Mouse (Mus musculus) testis, adult 2 months (tissue): ENCODE data around the gene Zfyve1. TPM values are rescaled to one million over a fixed set of nuclear protein-coding genes. Genes with fewer than 3 reads are reported as not detected.
"Not testable (repeated sequence)": the region's sequence is repeated elsewhere in the genome, so short reads cannot be mapped to it uniquely, and the experiment has no call there.

Source experiments
- H3K27ac ChIP-seq: fragments of 200-500 bp; 2 replicates; pipeline ENCODE4 v1.5.1; 2012; ENCODE audit warnings: low read depth, low read length; ENCODE audit not compliant: control insufficient read depth, insufficient read depth
- H3K27me3 ChIP-seq: fragments of 200-500 bp; 2 replicates; pipeline ENCODE4 v1.6.1; 2012; ENCODE audit warnings: mild to moderate bottlenecking, low read length, moderate library complexity; ENCODE audit not compliant: control insufficient read depth, insufficient read depth
- H3K36me3 ChIP-seq: fragments of 200-500 bp; 2 replicates; pipeline ENCODE4 v1.6.1; 2012; ENCODE audit warnings: mild to moderate bottlenecking, low read length; ENCODE audit not compliant: control insufficient read depth, insufficient read depth
- H3K4me1 ChIP-seq: fragments of 200-500 bp; 2 replicates; pipeline ENCODE4 v1.6.1; 2012; ENCODE audit warnings: low read length; ENCODE audit not compliant: control insufficient read depth, insufficient read depth
- H3K4me3 ChIP-seq: fragments of 200-500 bp; 2 replicates; pipeline ENCODE4 v1.5.1; 2012; ENCODE audit warnings: low read depth, mild to moderate bottlenecking, low read length, moderate library complexity, mixed read lengths; ENCODE audit not compliant: control insufficient read depth
- CTCF ChIP-seq: fragments of 200-500 bp; IDR thresholded peaks from 2 replicates; pipeline ENCODE4 v1.5.1; 2012; ENCODE audit warnings: low read depth, mild to moderate bottlenecking, inconsistent platforms, low read length, moderate library complexity; ENCODE audit not compliant: control insufficient read depth, insufficient read depth, insufficient replicate concordance
- POLR2A ChIP-seq: fragments of 200-500 bp; IDR thresholded peaks from 2 replicates; pipeline ENCODE4 v1.6.1; 2012; ENCODE audit warnings: low read depth, mild to moderate bottlenecking, inconsistent platforms, low read length, moderate library complexity; ENCODE audit not compliant: control insufficient read depth
- polyA plus RNA-seq: library from polyadenylated mRNA; depleted of rRNA; stranded (reverse); fragments of >200 nt; gene quantifications from 2 replicates; pipeline ENCODE4 v1.2.3, GENCODE M21; 2012; rRNA removed

The Zfyve1 gene
- polyA plus RNA-seq: 302 and 308 TPM in 2 replicates

DNA sequence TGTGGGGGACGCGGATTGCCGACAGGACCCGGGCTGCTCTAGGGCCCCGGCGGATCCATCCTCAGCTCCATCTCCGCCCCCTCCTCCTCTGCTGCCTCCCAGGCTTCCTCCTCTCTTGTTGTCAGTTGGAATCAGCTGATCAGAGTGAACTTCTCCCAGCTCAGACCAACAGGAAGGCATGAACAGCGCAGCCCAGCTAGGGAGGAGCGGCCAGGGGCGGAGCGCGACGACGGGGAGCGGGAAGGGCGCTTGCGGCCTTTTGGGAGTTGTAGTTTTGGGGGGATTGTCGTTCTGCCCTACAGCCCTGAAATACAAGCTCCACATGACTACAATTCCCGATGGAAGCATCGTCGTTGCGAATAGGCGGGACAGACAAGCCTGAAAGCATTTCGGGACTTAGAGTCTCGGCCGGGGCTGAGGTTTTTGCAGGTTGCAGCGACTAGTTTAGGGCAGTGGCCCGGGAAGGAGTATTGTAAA is at the start of gene Zfyve1:
Gene Zfyve1 (minus strand): TSS at position 198 of the 477 bp plus-strand sequence.
- Histone ChIP-seq H3K27me3 (no peaks in the 10 kb centered on the region), H3K36me3 (no peaks in the 10 kb centered on the region), H3K4me3 (peak within 1 kb of the TSS; percentile 90), H3K27ac (peak within 1 kb of the TSS; percentile 79), H3K4me1 (peaks cover 6% of the 10 kb centered on the region)
- TF ChIP-seq POLR2A (peak; percentile 77), CTCF (no peak)

DNA sequence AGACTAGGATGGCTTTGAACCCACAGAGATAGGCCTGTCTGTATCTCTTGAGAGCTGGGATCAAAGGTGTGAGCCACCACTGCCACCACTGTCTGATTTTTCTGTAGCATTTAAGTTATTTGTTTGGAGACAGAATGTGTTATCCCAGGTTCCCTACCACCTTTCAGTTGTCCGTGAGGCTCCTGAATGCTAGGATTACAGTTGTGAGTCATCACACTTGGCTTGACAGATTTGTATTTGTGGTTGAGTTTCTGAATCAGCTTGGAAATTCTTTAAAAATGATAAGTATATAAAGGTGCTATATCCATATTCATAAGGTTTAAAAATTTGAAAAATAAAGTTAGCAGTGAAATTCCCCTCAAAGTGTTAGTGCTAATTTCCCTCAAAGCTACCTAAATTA is 46.1 kb upstream of the Zfyve1 start:
- TF ChIP-seq CTCF: no peak
- TF ChIP-seq POLR2A: no peak
- no peak overlapping the region for H3K27ac ChIP-seq
- no peak overlapping the region for H3K4me3 ChIP-seq
- H3K36me3 ChIP-seq: no peaks in the 10 kb centered on the region
- H3K4me1 ChIP-seq: no peaks in the 10 kb centered on the region
- H3K27me3 ChIP-seq: no peaks in the 10 kb centered on the region

DNA sequence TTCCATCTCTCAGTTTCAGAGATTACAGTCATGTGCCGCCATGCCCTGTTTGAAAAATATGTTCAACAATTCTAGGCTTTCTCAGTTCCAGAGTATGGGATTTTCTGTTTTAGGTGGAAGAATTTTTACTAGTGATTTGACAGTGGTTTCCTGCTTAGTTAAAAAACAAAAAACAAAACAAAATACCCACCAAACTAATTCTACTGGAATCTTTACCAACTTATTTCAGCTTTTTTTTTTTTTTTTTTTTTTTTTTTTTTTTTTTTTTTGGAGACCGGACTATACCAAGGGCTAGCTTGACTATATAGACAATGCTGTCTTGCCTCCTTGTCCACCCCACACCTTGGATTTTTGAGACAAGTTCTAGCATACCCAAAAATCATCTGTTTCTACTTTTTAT is 44.2 kb upstream of the Zfyve1 start:
- no peaks in the 10 kb centered on the region for H3K27me3 ChIP-seq
- no peaks in the 10 kb centered on the region for H3K4me1 ChIP-seq
- 0 out of 2 replicates have a peak, but pooled peaks cover 1% of the 10 kb centered on the region for H3K36me3 ChIP-seq
- no peak for TF ChIP-seq CTCF
- no peak for TF ChIP-seq POLR2A
- H3K27ac ChIP-seq: no peak overlapping the region
- no peak overlapping the region for H3K4me3 ChIP-seq

DNA sequence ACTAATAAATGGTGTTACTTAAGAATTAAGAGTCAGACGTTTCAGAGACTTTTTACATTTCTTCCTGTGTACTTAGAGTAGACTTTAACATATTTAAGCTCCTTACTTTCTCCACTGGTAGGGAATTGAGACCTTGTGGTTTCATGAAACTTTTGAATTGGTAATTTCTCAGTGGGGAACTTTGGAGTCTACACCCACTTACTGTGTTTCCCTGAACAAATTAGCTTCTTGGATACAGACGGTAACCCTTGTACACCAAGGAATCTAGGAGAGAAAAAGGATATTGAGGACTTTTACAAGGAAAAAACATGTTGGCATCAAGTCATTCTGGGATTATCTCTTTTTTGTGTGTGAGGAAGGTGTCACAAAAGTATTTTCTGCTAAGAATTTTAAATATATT is 36.8 kb upstream of the Zfyve1 start:
- H3K27me3 ChIP-seq: no peaks in the 10 kb centered on the region
- H3K4me3 ChIP-seq: no peak overlapping the region; the same call in 1 of the 2 replicates
- H3K4me1 ChIP-seq: no peaks in the 10 kb centered on the region
- H3K27ac ChIP-seq: no peak overlapping the region
- no peak for TF ChIP-seq CTCF
- TF ChIP-seq POLR2A: no peak
- H3K36me3 ChIP-seq: 0 out of 2 replicates have a peak, but pooled peaks cover 1% of the 10 kb centered on the region

DNA sequence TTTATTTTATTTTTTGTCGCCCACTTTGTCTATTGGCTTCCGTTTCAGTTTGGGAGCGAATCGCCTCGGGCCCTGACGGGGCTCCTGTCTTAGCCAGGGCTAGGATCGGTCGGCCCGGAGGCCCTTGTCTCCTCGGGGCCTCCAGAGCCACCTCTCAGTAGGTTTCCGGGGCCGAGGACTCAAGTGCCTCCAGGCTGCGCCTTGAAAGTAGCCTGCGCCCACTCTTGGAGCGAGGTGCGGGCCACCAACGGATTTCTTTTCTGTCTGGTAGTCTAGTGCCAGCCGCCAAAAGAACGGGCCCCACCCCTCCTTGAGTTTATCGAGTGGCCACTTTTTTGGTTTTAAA is 35.6 kb upstream of the Zfyve1 start:
- H3K36me3 ChIP-seq: 0 out of 2 replicates have a peak, but pooled peaks cover 1% of the 10 kb centered on the region
- peak overlapping the region; percentile 94 for H3K4me3 ChIP-seq
- TF ChIP-seq POLR2A: no peak
- TF ChIP-seq CTCF: no peak
- no peaks in the 10 kb centered on the region for H3K27me3 ChIP-seq
- no peaks in the 10 kb centered on the region for H3K4me1 ChIP-seq
- peak overlapping the region; percentile 95 for H3K27ac ChIP-seq

DNA sequence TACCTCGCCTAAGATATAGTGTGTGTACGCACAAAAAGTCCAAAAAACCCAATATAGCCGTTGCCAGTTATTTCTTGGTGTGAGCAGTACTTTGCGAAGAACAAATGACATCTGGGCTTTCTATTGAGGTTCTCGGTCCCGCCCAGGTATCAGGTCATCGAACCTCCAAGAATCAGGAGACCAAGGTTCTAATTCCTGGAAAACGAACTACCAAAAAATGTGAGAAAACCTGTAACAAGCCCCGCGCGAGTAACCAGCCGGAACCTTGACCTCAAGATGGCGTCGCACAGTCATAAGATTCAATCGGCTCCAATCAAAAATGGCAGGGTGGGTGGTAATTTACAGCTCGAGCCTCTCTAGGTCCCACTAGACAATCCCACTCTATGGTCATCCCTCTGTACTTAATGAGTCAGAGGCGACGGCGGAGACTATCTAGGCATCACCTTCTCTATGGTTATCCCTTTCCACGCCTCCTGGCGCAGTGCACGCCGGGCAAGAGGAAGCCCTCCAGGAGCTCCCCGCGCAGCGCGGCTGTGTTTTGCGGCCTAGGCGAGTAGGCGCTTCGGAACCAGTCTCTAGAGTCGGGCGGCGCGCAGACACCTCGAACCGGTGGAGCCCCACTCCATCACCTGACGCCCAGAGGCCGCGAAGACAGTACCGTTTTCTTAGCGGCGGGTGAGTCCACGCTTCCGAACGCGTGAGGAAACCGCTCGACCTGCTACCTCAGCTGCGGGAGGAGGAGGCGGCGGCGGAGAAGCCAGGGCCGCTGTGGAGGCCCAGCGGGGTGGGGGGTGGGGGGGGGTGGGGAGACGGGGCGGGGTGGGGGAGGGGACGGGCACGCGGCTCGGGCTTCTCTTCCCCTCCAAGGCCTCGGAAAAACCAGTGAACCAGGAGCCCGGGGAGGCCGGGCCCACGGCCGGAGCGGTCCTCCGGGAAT is 35.0 kb upstream of the Zfyve1 start:
- Histone ChIP-seq H3K27ac (peak overlapping the region; percentile 99), H3K4me3 (peak overlapping the region; percentile 94), H3K4me1 (no peaks in the 10 kb centered on the region), H3K36me3 (0 out of 2 replicates have a peak, but pooled peaks cover 1% of the 10 kb centered on the region), H3K27me3 (no peaks in the 10 kb centered on the region)
- no peak for TF ChIP-seq CTCF
- peak; percentile 98 for TF ChIP-seq POLR2A

DNA sequence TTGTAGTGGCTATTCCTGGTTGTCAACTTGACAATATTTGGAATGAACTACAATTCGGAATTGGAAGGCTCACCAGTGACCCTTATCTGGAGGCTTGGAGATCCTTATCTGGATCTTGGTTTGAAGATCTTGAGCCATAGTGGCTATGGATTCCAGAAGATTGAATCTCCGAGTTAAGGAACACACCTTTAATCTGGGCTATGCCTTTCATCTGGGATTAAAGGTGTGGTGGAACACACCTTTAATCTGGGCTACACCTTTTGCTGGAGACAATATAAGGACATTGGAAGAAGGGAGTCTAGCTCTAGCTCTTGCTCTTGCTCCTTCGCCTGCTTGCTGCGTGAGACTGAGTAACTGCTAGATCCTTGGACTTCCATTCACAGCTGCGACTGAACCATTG is 33.9 kb upstream of the Zfyve1 start, which contains the start of gene Rbm25:
Gene Rbm25 (plus strand): TSS at position 301 of the 400 bp plus-strand sequence.
- Histone ChIP-seq H3K4me3 (peak within 1 kb of the TSS; percentile 94), H3K27ac (peak within 1 kb of the TSS; percentile 99)
- not testable (repeated sequence) for H3K36me3 ChIP-seq, H3K27me3 ChIP-seq, H3K4me1 ChIP-seq
